Mouse (Mus musculus) cortical plate, adult 2 months (tissue): ENCODE measurements around the gene Tyms. TPM values are rescaled to one million over a fixed set of nuclear protein-coding genes. Genes with fewer than 3 reads are reported as not detected.

Experiments
- H3K27ac ChIP-seq: fragments of 200-500 bp; 2 replicates; pipeline ENCODE4 v1.5.1; 2012; ENCODE audit warnings: low read length, control low read depth, inconsistent platforms; ENCODE audit not compliant: insufficient read depth
- H3K4me1 ChIP-seq: fragments of 200-500 bp; 2 replicates; pipeline ENCODE4 v1.6.1; 2011; ENCODE audit warnings: low read length; ENCODE audit not compliant: control insufficient read depth, insufficient read depth
- H3K4me3 ChIP-seq: fragments of 200-500 bp; 2 replicates; pipeline ENCODE4 v1.5.1; 2011; ENCODE audit warnings: mild to moderate bottlenecking, low read length, control low read depth; ENCODE audit not compliant: insufficient read depth
- CTCF ChIP-seq: fragments of 200-500 bp; IDR thresholded peaks from 2 replicates; pipeline ENCODE4 v1.5.1; 2011; ENCODE audit warnings: mild to moderate bottlenecking, control low read depth, low read length; ENCODE audit not compliant: insufficient read depth; ENCODE audit errors: extremely low read depth
- POLR2A ChIP-seq: fragments of 200-500 bp; IDR thresholded peaks from 2 replicates; pipeline ENCODE4 v1.6.1; 2011; ENCODE audit warnings: mild to moderate bottlenecking, low read length, control low read depth; ENCODE audit not compliant: insufficient read depth; ENCODE audit errors: extremely low read depth
- polyA plus RNA-seq: library from polyadenylated mRNA; depleted of rRNA; stranded (reverse); fragments of >200 nt; gene quantifications from 2 replicates; pipeline ENCODE4 v1.2.3, GENCODE M21; 2012; rRNA removed

Gene Tyms
- polyA plus RNA-seq: 3.3 and 4.0 TPM in 2 replicates

GRCm38 (mm10) chr5:30072825-30073821 is at the start of gene Tyms:
Gene Tyms, minus strand, starts transcription at chr5:30073617.
- Histone ChIP-seq H3K27ac (no peak within 1 kb of the TSS), H3K4me3 (peak within 1 kb of the TSS; percentile 60), H3K4me1 (no peaks in the 10 kb centered on the region)
- TF ChIP-seq POLR2A: peak; percentile 47; the same call in 1 of the 2 replicates
- TF ChIP-seq CTCF: no peak

DNA sequence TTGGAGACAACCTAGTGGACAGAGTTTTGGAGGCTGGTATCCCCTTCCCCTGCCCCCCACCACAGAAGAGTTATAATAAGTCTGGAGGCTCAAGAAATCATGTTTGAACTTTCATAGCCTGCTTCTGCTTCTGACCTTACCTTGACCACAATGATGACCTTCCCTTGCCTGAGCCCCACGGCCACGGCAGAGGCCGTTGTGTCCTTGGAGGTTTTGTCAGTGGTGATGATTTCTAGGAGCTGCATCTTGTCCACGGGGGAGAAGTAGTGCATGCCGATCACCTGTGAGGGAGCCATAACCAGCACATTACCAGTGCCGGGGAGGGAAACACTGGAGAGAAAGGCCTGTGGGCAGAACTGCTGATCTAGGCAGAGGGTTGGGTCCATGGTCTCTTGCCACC is 49.1 kb upstream of the Tyms start:
- Histone ChIP-seq H3K27ac (no peak overlapping the region), H3K4me1 (no peaks in the 10 kb centered on the region), H3K4me3 (no peak overlapping the region)
- TF ChIP-seq POLR2A (no peak), CTCF (no peak)

GRCm38 (mm10) chr5:30120106-30120505 is 46.7 kb upstream of the Tyms start:
- TF ChIP-seq POLR2A: no peak
- no peak for TF ChIP-seq CTCF
- no peak overlapping the region for H3K27ac ChIP-seq
- H3K4me3 ChIP-seq: no peak overlapping the region
- no peaks in the 10 kb centered on the region for H3K4me1 ChIP-seq

- H3K27ac ChIP-seq: no peak overlapping the region
- H3K4me1 ChIP-seq: no peaks in the 10 kb centered on the region
- TF ChIP-seq CTCF (no peak), POLR2A (no peak)
- no peak overlapping the region for H3K4me3 ChIP-seq
These were observed 45.7 kb upstream of the Tyms start for GRCm38 (mm10) chr5:30119163-30119562.

GRCm38 (mm10) chr5:30118018-30118417 is 44.6 kb upstream of the Tyms start:
- Histone ChIP-seq H3K4me3 (no peak overlapping the region), H3K4me1 (no peaks in the 10 kb centered on the region), H3K27ac (no peak overlapping the region)
- no peak for TF ChIP-seq CTCF
- TF ChIP-seq POLR2A: no peak

- no peak overlapping the region for H3K4me3 ChIP-seq
- H3K27ac ChIP-seq: no peak overlapping the region
- TF ChIP-seq POLR2A (no peak), CTCF (no peak)
- H3K4me1 ChIP-seq: no peaks in the 10 kb centered on the region
These were observed 42.3 kb upstream of the Tyms start for GRCm38 (mm10) chr5:30115718-30116117.

DNA sequence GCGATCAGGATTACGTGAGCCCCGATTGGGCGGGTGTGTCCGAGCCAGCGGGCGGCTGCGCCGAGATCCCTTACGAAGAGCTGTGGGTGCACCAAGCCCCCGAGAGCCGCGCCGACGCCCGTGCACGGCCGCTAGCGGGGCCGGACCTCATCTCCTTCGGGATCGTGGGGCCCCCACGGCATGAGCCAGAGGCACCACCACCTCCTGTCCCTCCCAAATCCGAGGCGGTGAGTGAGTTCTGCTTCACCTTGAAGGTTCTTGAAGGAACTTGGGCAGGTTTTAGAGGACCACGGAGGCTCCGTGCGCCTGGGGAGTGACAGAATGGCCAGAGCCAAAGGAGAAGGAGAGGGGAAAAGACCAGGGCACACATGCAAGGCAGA is 41.3 kb upstream of the Tyms start:
- Histone ChIP-seq H3K4me3 (peak overlapping the region; percentile 36; the same call in 1 of the 2 replicates), H3K27ac (no peak overlapping the region)

GRCm38 (mm10) chr5:30113881-30114760 is 40.7 kb upstream of the Tyms start:
- peak overlapping the region; percentile 36 for H3K4me3 ChIP-seq
- TF ChIP-seq POLR2A (no peak), CTCF (peak; percentile 18; the same call in 1 of the 2 replicates)
- H3K27ac ChIP-seq: no peak overlapping the region
- no peaks in the 10 kb centered on the region for H3K4me1 ChIP-seq

More for the DNA sequence above, 41.3 kb upstream of the Tyms start:
- H3K4me1 ChIP-seq: no peaks in the 10 kb centered on the region
- TF ChIP-seq CTCF: no peak

- no peak overlapping the region for H3K4me3 ChIP-seq
- TF ChIP-seq POLR2A (no peak), CTCF (no peak)
- no peaks in the 10 kb centered on the region for H3K4me1 ChIP-seq
- no peak overlapping the region for H3K27ac ChIP-seq
These were observed 39.2 kb upstream of the Tyms start for GRCm38 (mm10) chr5:30112533-30113068.
